Mouse (Mus musculus): Measurements from ENCODE around the gene Ift43. TPM values are rescaled to one million over a fixed set of nuclear protein-coding genes. Genes with fewer than 3 reads are reported as not detected.
A peak's percentile ranks its signal among the peaks of the same experiment; 100 is the strongest.

Ift43 gene
- polyA plus RNA-seq, 1 experiment from 2014 or later: 35.2 TPM

DNA sequence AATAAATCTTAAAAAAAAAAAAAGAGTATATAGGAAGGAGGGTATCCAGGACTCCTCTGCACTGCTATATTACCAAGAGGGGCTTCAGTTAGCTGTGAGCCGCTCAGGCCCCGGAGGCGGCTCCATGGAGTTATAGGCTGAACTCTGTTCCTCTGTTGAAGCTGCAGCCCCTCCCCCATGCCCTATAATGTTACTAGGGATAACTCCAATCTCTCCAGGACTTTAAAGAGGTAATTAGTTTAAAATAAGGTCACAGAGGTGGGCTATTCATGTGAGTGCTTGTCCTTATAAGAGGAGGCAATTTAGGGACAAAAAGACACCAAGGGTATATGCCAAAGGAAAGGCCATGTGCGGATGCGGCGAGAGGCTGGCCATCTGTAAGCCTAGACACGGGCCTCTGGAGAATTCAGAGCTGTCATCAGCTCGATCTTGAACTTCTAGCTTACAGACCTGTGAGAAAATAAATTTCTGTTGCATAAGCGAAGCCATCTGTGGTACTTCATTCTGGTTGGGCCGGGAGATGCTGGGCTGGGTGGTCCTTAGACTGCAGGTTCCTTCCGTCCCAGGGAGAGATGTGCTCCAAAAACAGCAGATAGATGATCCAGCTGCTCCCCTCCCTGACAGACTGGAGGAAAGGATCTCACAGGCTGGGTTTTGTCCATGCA is 94.5 kb downstream of the Ift43 start:
- no peak overlapping the region for H3K27ac ChIP-seq (replicated peaks)
- H3K9ac ChIP-seq (replicated peaks): no peak overlapping the region
- no peak overlapping the region for H3K4me2 ChIP-seq
- 49% methylated on average over 11 of the region's 11 CpGs for WGBS
- ATAC-seq (ENCODE audit: low FRiP score): no peak
- no peaks in the 10 kb centered on the region for H3K9me3 ChIP-seq (replicated peaks)
- peaks cover 3% of the 10 kb centered on the region; the same call in 1 of the 2 replicates for H3K27me3 ChIP-seq (replicated peaks)
- H3K4me3 ChIP-seq (replicated peaks): no peak overlapping the region
- H3K4me1 ChIP-seq: peaks cover 41% of the 10 kb centered on the region
- H3K36me3 ChIP-seq: no peaks in the 10 kb centered on the region

DNA sequence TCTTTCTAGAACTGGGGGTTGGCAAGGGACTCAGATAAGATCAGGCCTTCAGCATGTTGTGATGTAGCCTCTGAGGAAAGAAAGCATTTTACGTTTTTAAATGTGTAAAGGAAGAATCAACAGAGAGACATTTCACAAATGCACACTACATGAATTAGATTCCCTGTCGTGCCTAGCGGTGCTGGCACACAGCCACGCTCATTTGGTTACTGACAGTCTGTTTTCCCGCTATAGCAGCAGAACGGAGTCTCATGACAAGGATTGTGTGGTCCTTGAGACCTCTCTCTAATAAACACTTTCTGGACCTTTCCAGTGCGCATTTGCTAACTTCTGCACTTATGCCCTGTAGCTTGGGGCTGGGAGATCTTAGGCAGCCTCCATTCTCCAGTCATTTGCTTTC is 96.9 kb downstream of the Ift43 start:
- Histone ChIP-seq H3K4me3 (replicated peaks) (no peak overlapping the region), H3K36me3 (no peaks in the 10 kb centered on the region), H3K27me3 (replicated peaks) (peaks cover 3% of the 10 kb centered on the region; the same call in 1 of the 2 replicates), H3K4me1 (peaks cover 35% of the 10 kb centered on the region), H3K9me3 (replicated peaks) (no peaks in the 10 kb centered on the region), H3K4me2 (no peak overlapping the region), H3K27ac (replicated peaks) (no peak overlapping the region; the same call in 1 of the 2 replicates), H3K9ac (replicated peaks) (no peak overlapping the region)
- no peak for ATAC-seq (ENCODE audit: low FRiP score)
- WGBS: 30% methylated on average over 7 of the region's 7 CpGs

DNA sequence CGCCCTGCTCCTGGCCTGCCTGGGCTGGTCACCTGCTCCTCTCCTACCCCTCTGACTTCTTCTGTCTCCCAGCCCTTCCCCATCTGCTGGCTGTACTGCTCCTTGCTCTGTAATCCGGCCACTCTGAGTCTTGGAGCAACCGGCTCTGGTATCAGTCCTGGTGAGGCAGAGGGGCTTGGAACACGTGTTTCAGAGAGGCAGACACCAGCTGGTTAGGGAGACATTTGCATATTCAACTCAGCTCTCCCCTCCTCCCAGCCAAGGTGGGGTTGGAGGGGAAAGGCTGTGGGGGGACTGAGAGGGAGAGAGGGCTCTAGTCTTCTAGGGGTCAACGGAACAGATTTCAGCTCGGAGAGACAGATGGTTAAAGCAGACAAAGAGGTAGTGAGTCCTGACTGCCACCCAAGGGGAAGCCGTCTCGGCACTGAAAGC is 99.0 kb downstream of the Ift43 start:
- Histone ChIP-seq H3K27me3 (replicated peaks) (peaks cover 2% of the 10 kb centered on the region; the same call in 1 of the 2 replicates), H3K4me1 (peaks cover 23% of the 10 kb centered on the region), H3K27ac (replicated peaks) (no peak overlapping the region), H3K9ac (replicated peaks) (no peak overlapping the region), H3K4me3 (replicated peaks) (no peak overlapping the region), H3K36me3 (no peaks in the 10 kb centered on the region), H3K4me2 (no peak overlapping the region), H3K9me3 (replicated peaks) (no peaks in the 10 kb centered on the region)
- WGBS: 18% methylated on average over 8 of the region's 8 CpGs
- 0 out of 2 replicates have a peak, but pooled peaks have one; percentile 21 for ATAC-seq (ENCODE audit: low FRiP score)

DNA sequence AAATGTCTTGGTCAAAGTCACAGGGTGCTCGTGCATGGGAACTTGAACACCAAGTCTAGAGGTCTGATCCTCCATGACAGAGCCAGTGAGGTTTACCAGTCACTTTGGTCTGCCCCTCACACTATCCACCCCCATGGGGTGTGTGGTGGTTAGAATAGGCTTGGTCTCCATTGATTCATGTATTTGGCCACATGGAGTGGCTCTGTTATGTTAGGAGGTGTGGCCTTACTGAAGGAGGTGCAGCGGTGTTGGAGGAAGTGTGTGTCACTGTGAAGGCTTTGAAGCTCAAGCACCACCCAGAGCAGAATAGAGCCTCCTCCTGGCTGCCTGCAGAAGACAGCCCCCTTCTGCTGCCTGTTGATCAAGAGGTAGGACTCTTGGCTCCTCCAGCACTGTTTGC is 99.5 kb downstream of the Ift43 start:
- WGBS: 65% methylated on average over 2 of the region's 2 CpGs
- Histone ChIP-seq H3K4me3 (replicated peaks) (no peak overlapping the region), H3K27ac (replicated peaks) (no peak overlapping the region), H3K9me3 (replicated peaks) (no peaks in the 10 kb centered on the region), H3K27me3 (replicated peaks) (peaks cover 3% of the 10 kb centered on the region; the same call in 1 of the 2 replicates), H3K4me2 (no peak overlapping the region), H3K36me3 (no peaks in the 10 kb centered on the region), H3K4me1 (peaks cover 23% of the 10 kb centered on the region), H3K9ac (replicated peaks) (no peak overlapping the region)
- no peak for ATAC-seq (ENCODE audit: low FRiP score)

DNA sequence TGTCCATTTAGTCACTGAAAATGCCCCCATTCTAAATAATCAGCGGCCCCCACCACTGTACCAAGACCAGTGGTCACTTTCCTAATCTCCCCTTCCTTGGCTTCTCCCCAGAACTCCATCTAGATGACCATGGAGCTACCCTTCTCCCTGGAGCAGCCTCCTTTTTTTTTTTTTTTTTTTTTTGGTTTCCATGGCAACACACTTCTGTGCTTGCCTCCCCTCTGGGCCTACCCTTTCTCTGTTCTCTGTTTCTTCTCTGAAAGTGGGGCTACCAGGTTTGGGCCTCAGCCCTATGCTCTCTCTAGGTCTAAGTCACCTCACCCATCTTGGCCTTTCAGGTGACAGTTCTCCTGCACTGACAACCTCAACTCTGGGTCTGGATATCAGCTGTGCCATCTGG is 100.1 kb downstream of the Ift43 start:
- peaks cover 23% of the 10 kb centered on the region for H3K4me1 ChIP-seq
- peaks cover 3% of the 10 kb centered on the region; the same call in 1 of the 2 replicates for H3K27me3 ChIP-seq (replicated peaks)
- no peak for ATAC-seq (ENCODE audit: low FRiP score)
- H3K27ac ChIP-seq (replicated peaks): no peak overlapping the region
- H3K4me3 ChIP-seq (replicated peaks): no peak overlapping the region
- no peaks in the 10 kb centered on the region for H3K36me3 ChIP-seq
- H3K4me2 ChIP-seq: no peak overlapping the region
- H3K9ac ChIP-seq (replicated peaks): no peak overlapping the region
- 82% methylated on average over 1 of the region's 1 CpGs for WGBS
- no peaks in the 10 kb centered on the region for H3K9me3 ChIP-seq (replicated peaks)

DNA sequence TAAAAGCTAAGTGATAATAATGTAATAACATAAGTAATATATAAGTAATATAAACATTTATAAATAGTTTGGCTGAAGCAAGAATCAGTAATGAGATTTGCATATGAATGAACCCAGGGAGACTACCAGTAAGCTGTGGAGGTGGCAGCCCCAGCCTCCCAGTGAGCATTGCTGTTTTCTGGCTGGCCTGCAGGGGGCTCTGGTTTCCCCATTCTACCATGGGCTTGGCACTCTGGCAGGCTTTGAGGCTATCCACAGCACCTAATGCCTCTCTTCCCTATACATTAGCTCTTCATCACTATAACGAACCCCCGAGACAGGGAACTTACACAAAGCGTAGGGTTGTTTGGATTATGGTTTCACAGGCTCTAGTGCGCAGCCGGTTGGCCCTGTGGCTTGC is 105.8 kb downstream of the Ift43 start:
- no peaks in the 10 kb centered on the region for H3K36me3 ChIP-seq
- H3K9ac ChIP-seq (replicated peaks): no peak overlapping the region
- H3K27ac ChIP-seq (replicated peaks): no peak overlapping the region
- H3K4me3 ChIP-seq (replicated peaks): no peak overlapping the region
- no peak for ATAC-seq (ENCODE audit: low FRiP score)
- H3K4me1 ChIP-seq: peaks cover 16% of the 10 kb centered on the region
- WGBS: 63% methylated on average over 5 of the region's 5 CpGs
- no peaks in the 10 kb centered on the region for H3K9me3 ChIP-seq (replicated peaks)
- no peak overlapping the region for H3K4me2 ChIP-seq
- H3K27me3 ChIP-seq (replicated peaks): peaks cover 10% of the 10 kb centered on the region

DNA sequence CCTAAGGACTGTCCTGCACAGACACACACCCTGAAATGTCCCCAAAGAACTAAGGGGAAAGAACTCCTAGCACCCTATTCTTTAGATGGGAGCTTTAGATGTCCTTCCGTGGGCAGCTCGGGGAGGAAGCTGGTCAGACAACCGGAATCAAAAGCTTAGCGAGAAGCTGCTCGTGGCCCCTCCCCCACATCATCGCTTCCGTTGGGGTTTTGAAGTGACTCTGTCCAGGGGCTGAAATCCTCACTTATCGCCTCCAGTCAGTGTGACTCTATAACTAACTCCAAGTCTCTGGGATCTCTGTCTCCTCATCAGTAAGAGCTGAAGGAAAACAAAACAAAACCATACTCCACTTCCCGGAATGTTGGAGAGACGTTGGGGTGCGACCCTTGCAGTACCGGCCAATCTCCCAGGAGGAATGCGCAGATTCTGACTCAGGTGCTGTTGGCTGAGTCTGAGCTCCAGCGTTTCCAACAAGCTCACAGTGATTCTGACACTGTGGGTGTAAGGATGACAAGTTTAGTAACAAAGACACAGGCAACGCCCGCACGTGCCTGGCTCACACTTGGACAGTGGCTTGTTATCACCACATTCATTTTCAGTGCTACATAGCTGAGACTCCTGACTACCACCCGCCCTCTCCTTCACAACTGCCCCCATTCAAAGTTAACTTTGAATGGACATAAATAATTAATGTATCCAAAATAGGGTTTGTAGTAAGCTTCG is 107.4 kb downstream of the Ift43 start:
- peaks cover 16% of the 10 kb centered on the region for H3K4me1 ChIP-seq
- peaks cover 13% of the 10 kb centered on the region for H3K27me3 ChIP-seq (replicated peaks)
- ATAC-seq (ENCODE audit: low FRiP score): no peak
- no peak overlapping the region for H3K9ac ChIP-seq (replicated peaks)
- H3K9me3 ChIP-seq (replicated peaks): no peaks in the 10 kb centered on the region
- H3K4me3 ChIP-seq (replicated peaks): no peak overlapping the region
- H3K27ac ChIP-seq (replicated peaks): no peak overlapping the region
- no peaks in the 10 kb centered on the region for H3K36me3 ChIP-seq
- H3K4me2 ChIP-seq: no peak overlapping the region
- WGBS: 32% methylated on average over 19 of the region's 19 CpGs

DNA sequence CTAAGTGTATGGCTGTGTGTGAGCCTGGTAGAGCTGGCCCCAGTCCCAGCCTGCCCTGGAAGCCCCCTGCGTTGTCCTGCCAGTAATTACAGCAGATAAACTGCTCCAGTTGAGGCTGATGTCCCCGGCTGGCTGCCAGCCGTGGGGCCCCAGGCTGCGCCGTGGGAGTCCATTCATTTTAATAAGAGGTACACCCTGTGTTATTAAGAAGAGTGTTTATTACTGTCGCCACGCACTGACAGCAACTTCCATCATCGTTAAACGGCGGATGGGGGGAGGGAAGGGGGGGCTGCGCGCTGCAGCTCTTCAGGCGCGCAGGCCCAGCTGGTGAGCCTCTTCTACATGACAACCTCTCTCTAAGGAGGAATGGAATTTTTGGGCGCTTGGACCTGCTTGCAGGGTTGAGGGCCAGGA is 109.7 kb downstream of the Ift43 start:
- no peak overlapping the region for H3K9ac ChIP-seq (replicated peaks)
- peak; percentile 80 for ATAC-seq (ENCODE audit: low FRiP score)

DNA sequence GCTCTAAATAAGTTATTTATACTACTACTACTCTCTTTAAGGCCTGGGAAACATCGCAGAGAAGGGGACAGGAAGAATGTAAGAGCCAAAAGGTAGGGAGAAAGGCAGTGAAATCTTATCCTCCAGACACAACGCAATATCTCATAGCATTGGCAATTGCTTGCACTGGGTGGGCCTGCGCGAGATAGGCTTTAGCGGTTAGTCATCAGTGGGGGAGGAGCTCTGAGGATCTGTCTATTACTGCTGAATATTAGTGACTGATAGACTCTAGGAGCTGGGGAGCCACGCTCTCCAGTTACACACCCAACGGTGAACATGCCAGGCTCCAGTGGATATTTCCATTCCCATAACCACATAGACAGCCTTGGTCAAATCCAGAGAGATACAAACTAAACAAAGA is 114.6 kb downstream of the Ift43 start:
- ATAC-seq (ENCODE audit: low FRiP score): no peak

More for the DNA sequence above, 109.7 kb downstream of the Ift43 start:
- Histone ChIP-seq H3K4me1 (peaks cover 16% of the 10 kb centered on the region), H3K9me3 (replicated peaks) (no peaks in the 10 kb centered on the region), H3K36me3 (no peaks in the 10 kb centered on the region), H3K4me2 (peak overlapping the region; percentile 32), H3K27ac (replicated peaks) (no peak overlapping the region), H3K4me3 (replicated peaks) (no peak overlapping the region), H3K27me3 (replicated peaks) (peaks cover 10% of the 10 kb centered on the region; the same call in 1 of the 2 replicates)
- WGBS: 21% methylated on average over 15 of the region's 15 CpGs

DNA sequence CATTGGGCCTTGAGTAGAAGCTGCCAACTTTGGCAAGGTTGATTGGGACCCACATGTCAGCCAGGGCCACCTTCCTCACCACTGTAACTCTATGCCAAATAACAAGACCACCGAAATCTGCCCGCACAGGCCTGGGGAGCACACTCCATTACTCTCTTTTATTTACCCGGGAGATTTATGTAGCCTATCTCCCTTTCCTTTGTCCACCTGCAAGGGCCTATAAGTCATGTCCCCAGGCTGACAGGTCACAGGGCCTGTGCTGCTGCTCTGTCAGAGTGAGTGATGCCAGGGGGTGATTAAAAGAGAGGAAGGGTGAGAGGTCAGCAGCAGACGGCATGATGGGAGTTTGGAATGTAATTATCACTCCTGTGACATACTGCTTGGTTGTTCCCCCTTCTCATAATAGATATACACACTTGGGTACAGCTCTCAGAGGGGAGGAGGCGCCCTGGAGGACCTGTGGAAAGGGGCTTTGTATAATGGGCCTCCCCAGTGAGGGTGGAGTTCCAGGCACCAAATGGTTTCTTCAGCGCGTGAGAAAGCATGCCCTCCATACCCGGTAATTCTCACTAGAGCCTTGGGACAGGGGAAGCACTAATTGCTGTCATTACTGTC is 121.2 kb downstream of the Ift43 start:
- no peak for ATAC-seq (ENCODE audit: low FRiP score)
- H3K4me1 ChIP-seq: no peaks in the 10 kb centered on the region
- 18% methylated on average over 8 of the region's 8 CpGs for WGBS
- H3K27ac ChIP-seq (replicated peaks): no peak overlapping the region
- no peaks in the 10 kb centered on the region for H3K36me3 ChIP-seq
- no peak overlapping the region for H3K4me2 ChIP-seq
- H3K9me3 ChIP-seq (replicated peaks): no peaks in the 10 kb centered on the region
- no peak overlapping the region for H3K4me3 ChIP-seq (replicated peaks)
- no peak overlapping the region for H3K9ac ChIP-seq (replicated peaks)
- peaks cover 10% of the 10 kb centered on the region for H3K27me3 ChIP-seq (replicated peaks)

More for the DNA sequence above, 114.6 kb downstream of the Ift43 start:
- Histone ChIP-seq H3K4me1 (peaks cover 7% of the 10 kb centered on the region), H3K27me3 (replicated peaks) (0 out of 2 replicates have a peak, but pooled peaks cover 8% of the 10 kb centered on the region), H3K27ac (replicated peaks) (no peak overlapping the region), H3K4me3 (replicated peaks) (no peak overlapping the region), H3K4me2 (no peak overlapping the region), H3K9me3 (replicated peaks) (no peaks in the 10 kb centered on the region), H3K36me3 (no peaks in the 10 kb centered on the region), H3K9ac (replicated peaks) (no peak overlapping the region)
- 95% methylated on average over 7 of the region's 7 CpGs for WGBS

DNA sequence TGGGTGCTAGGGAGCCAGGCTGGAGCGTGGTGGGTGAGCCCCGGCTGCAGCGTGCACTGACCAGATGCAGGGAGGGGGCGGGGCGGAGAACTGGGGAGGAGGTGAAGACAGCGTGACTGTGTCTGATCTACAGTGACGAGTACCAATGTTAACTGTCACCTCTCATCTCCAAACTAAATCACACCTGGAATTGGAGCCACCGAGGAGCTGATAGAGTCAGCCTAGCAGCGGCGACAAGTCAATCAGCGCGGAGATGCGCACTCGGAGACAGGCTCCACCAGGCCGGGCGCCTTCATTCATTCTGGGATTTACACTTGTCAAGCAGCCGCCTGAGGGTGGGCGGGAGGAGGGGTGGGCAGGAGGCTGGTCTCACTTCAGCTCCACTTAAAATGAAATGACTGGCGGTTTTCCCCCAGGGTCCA is 128.8 kb downstream of the Ift43 start:
- 0 out of 2 replicates have a peak, but pooled peaks have one; percentile 26 for ATAC-seq (ENCODE audit: low FRiP score)
- no peaks in the 10 kb centered on the region for H3K9me3 ChIP-seq (replicated peaks)
- H3K4me1 ChIP-seq: peaks cover 15% of the 10 kb centered on the region
- 1% methylated on average over 19 of the region's 19 CpGs for WGBS
- H3K9ac ChIP-seq (replicated peaks): no peak overlapping the region
- no peak overlapping the region for H3K27ac ChIP-seq (replicated peaks)
- H3K27me3 ChIP-seq (replicated peaks): peaks cover 68% of the 10 kb centered on the region
- no peaks in the 10 kb centered on the region for H3K36me3 ChIP-seq
- H3K4me3 ChIP-seq (replicated peaks): peak overlapping the region; percentile 14
- H3K4me2 ChIP-seq: peak overlapping the region; percentile 43
